Mouse (Mus musculus) stomach, postnatal 0 days (tissue): ENCODE measurements around the gene Lin28a. TPM values are rescaled to one million over a fixed set of nuclear protein-coding genes. Genes with fewer than 3 reads are reported as not detected.

Experiments used
- ATAC-seq: fragments of 200-750 bp; cut with Nextera tagmentation; 2 replicates; pipeline ENCODE4 v1.8.0; 2017; ENCODE audit not compliant: low FRiP score, low TSS enrichment
- DNase-seq: peaks from one replicate; pipeline ENCODE4 v3.0.0-alpha.2; 2016; ENCODE audit warnings: low spot score
- H3K27ac ChIP-seq: fragments of 300-500 bp; sonication (generic); replicated peaks from 2 replicates; pipeline ENCODE4 v1.5.1; 2014; ENCODE audit warnings: mild to moderate bottlenecking, control low read depth
- H3K27me3 ChIP-seq: fragments of 300-500 bp; sonication (generic); 2 replicates; pipeline ENCODE4 v1.6.1; 2014; ENCODE audit warnings: low read length; ENCODE audit not compliant: control insufficient read depth, insufficient read depth
- H3K36me3 ChIP-seq: fragments of 300-500 bp; sonication (generic); 2 replicates; pipeline ENCODE4 v1.6.1; 2014; ENCODE audit warnings: low read length, mixed read lengths; ENCODE audit not compliant: control insufficient read depth, insufficient read depth
- H3K4me1 ChIP-seq: fragments of 300-500 bp; sonication (generic); replicated peaks from 2 replicates; pipeline ENCODE4 v1.6.1; 2014; ENCODE audit warnings: antibody characterized with exemption; ENCODE audit not compliant: control insufficient read depth, insufficient read depth
- H3K4me2 ChIP-seq: fragments of 300-500 bp; sonication (generic); replicated peaks from 2 replicates; pipeline ENCODE4 v1.6.1; 2014; ENCODE audit warnings: low read depth, mild to moderate bottlenecking, control low read depth, moderate library complexity
- H3K4me3 ChIP-seq: fragments of 300-500 bp; sonication (generic); 2 replicates; pipeline ENCODE4 v1.5.1; 2014; ENCODE audit warnings: low read depth, low read length, control low read depth
- H3K9ac ChIP-seq: fragments of 300-500 bp; sonication (generic); 2 replicates; pipeline ENCODE4 v1.6.1; 2014; ENCODE audit warnings: mild to moderate bottlenecking, low read length, control low read depth, mixed read lengths
- H3K9me3 ChIP-seq: fragments of 300-500 bp; sonication (generic); 2 replicates; pipeline ENCODE4 v1.6.1; 2016; ENCODE audit warnings: low read length; ENCODE audit not compliant: control insufficient read depth
- CTCF ChIP-seq: IDR thresholded peaks from 2 replicates; pipeline ENCODE4 v1.5.1; 2016; ENCODE audit warnings: antibody characterized with exemption, low read depth, mild to moderate bottlenecking, moderate library complexity
- EP300 ChIP-seq: optimal IDR thresholded peaks from 2 replicates; pipeline ENCODE3; 2016; ENCODE audit warnings: antibody characterized with exemption
- WGBS: fragments of 180-500 bp; shearing (Covaris S2); extraction: QIAGEN DNeasy Blood & Tissue Kit; methylation state at CpG from one replicate; pipeline ENCODE4 v1.1.7; 2014; 5-methylcytosine and 5-hydroxymethylcytosine counted together
- polyA plus RNA-seq: library from polyadenylated mRNA; unstranded; fragments of >200 nt; fragmentation: Nextera tagmentation; extraction: Ambion mirVana; gene quantifications from 2 replicates; pipeline ENCODE4 v1.2.1, GENCODE M21; 2015

The Lin28a gene
- polyA plus RNA-seq, 1 experiment from 2014 or later: not detected

- no peak overlapping the region for H3K9ac ChIP-seq
- H3K27me3 ChIP-seq: no peaks in the 10 kb centered on the region; the same call in 1 of the 2 replicates
- no peaks in the 10 kb centered on the region for H3K36me3 ChIP-seq
- ATAC-seq (peak; percentile 88), DNase-seq (peak; percentile 82)
- no peak overlapping the region for H3K4me3 ChIP-seq
- 0 out of 2 replicates have a peak overlapping the region, but pooled peaks have one; percentile 11 for H3K4me2 ChIP-seq
- peak overlapping the region; percentile 56 for H3K27ac ChIP-seq
- TF ChIP-seq CTCF: no peak
- TF ChIP-seq EP300: no peak
- no peaks in the 10 kb centered on the region for H3K9me3 ChIP-seq
- H3K4me1 ChIP-seq: 0 out of 2 replicates have a peak, but pooled peaks cover 3% of the 10 kb centered on the region
- WGBS: 30% methylated on average over 8 of the region's 8 CpGs
These were observed 43.4 kb upstream of the Lin28a start for GRCm38 (mm10) chr4:134061944-134062446.

GRCm38 (mm10) chr4:134061166-134061830, 42.7 kb upstream of the Lin28a start:
- peak; percentile 55 for ATAC-seq

GRCm38 (mm10) chr4:134060135-134060865, 41.7 kb upstream of the Lin28a start, which contains the start of gene Crybg2:
TSS of gene Crybg2 (plus strand) at chr4:134060815.
- Histone ChIP-seq H3K4me1 (0 out of 2 replicates have a peak, but pooled peaks cover 3% of the 10 kb centered on the region), H3K4me3 (no peak within 1 kb of the TSS), H3K4me2 (no peak within 1 kb of the TSS), H3K27me3 (no peaks in the 10 kb centered on the region; the same call in 1 of the 2 replicates), H3K9ac (no peak within 1 kb of the TSS), H3K9me3 (no peaks in the 10 kb centered on the region), H3K36me3 (no peaks in the 10 kb centered on the region), H3K27ac (peak within 1 kb of the TSS; percentile 56)
- TF ChIP-seq CTCF: no peak
- no peak for TF ChIP-seq EP300
- WGBS: 53% methylated on average over 28 of the region's 28 CpGs
- no peak for ATAC-seq
- peak; percentile 52 for DNase-seq

More at GRCm38 (mm10) chr4:134061166-134061830, 42.7 kb upstream of the Lin28a start:
- H3K9me3 ChIP-seq: no peaks in the 10 kb centered on the region
- H3K27me3 ChIP-seq: no peaks in the 10 kb centered on the region; the same call in 1 of the 2 replicates
- DNase-seq: peak; percentile 55
- H3K4me2 ChIP-seq: no peak overlapping the region
- WGBS: 49% methylated on average over 18 of the region's 18 CpGs
- no peak overlapping the region for H3K4me3 ChIP-seq
- H3K9ac ChIP-seq: no peak overlapping the region
- peak overlapping the region; percentile 56 for H3K27ac ChIP-seq
- TF ChIP-seq EP300 (no peak), CTCF (no peak)
- H3K4me1 ChIP-seq: 0 out of 2 replicates have a peak, but pooled peaks cover 3% of the 10 kb centered on the region
- no peaks in the 10 kb centered on the region for H3K36me3 ChIP-seq

GRCm38 (mm10) chr4:134058908-134059307, 40.3 kb upstream of the Lin28a start:
- Histone ChIP-seq H3K27me3 (no peaks in the 10 kb centered on the region; the same call in 1 of the 2 replicates), H3K27ac (no peak overlapping the region), H3K9ac (no peak overlapping the region), H3K4me3 (no peak overlapping the region), H3K9me3 (no peaks in the 10 kb centered on the region), H3K4me1 (no peaks in the 10 kb centered on the region), H3K4me2 (no peak overlapping the region), H3K36me3 (no peaks in the 10 kb centered on the region)
- DNase-seq: no peak
- ATAC-seq: no peak
- whole genome bisulfite sequencing: 85% methylated on average over 6 of the region's 6 CpGs
- TF ChIP-seq CTCF: no peak
- no peak for TF ChIP-seq EP300

- WGBS: 27% methylated on average over 14 of the region's 14 CpGs
- no peak overlapping the region for H3K4me3 ChIP-seq
- DNase-seq: no peak
These were observed 39.6 kb upstream of the Lin28a start for GRCm38 (mm10) chr4:134058166-134058715.

More at GRCm38 (mm10) chr4:134058166-134058715, 39.6 kb upstream of the Lin28a start:
- H3K4me2 ChIP-seq: peak overlapping the region; percentile 11; the same call in 1 of the 2 replicates
- H3K9ac ChIP-seq: no peak overlapping the region
- H3K4me1 ChIP-seq: no peaks in the 10 kb centered on the region
- H3K27ac ChIP-seq: no peak overlapping the region
- H3K36me3 ChIP-seq: no peaks in the 10 kb centered on the region
- no peaks in the 10 kb centered on the region for H3K9me3 ChIP-seq
- no peak for ATAC-seq
- TF ChIP-seq CTCF (no peak), EP300 (no peak)
- H3K27me3 ChIP-seq: no peaks in the 10 kb centered on the region; the same call in 1 of the 2 replicates
